1 mouse cellular context compared by ENCODE assay signal in the genomic region with DNA sequence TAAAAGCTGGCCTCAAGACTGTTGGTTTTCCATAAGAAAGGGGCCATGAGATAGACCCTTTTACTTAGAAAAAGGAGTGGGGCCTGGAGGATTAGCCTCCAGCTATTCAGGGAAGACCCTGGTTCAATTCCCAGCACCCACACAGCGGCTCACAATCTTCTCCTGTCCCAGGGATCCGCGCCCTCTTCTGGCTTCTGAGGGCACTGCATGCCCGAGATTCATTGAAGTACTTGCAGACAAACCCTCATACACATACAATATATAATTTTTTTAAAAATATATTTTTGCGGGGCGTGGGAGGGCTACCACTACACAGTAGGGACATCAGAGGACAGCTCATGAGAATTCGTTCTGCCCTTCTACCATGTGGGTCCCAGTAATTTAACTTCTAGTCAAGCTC.
TF ChIP-seq lines count a peak whose summit lies in the region.

No protein-coding gene starts in this region.

TF ChIP-seq in ES-E14, 5 proteins besides CTCF, POLR2A, EP300 and RAD21 (continued from another document):
- no peak for TF ChIP-seq HCFC1 (IDR thresholded peaks at IDR 0.05; ENCODE audit: borderline replicate concordance, insufficient read depth, low read length)
- TF ChIP-seq ZNF384 (IDR thresholded peaks at IDR 0.05; ENCODE audit: low read depth, low read length), result no peak
